Mouse (Mus musculus): ENCODE results near the gene Pnlip. TPM values are rescaled to one million over a fixed set of nuclear protein-coding genes. Genes with fewer than 3 reads are reported as not detected.

The Pnlip gene
- polyA plus RNA-seq, 1 experiment = 0.10 TPM

DNA sequence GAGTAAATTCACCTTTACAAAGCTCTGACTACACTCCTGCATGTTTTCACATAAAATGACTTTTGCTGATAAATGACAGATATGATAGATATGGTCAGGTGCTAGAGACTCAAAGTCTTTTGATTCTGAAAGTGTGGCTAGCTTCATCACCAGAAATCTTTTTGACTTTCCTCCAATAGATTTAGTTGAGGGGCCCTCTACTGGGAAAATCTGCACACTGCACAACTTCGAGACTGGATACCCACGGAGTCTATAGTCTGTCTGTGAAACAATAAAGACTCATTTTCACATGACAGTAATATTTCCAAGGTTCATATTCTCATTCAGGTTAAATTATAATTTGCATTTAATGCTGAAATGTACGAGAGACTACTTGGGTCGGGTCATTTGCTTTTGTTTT is 9.8 kb downstream of the Pnlip start:
- TF ChIP-seq CTCF (IDR thresholded peaks at IDR 0.05; ENCODE audit: borderline replicate concordance, extremely low read depth, insufficient read depth, insufficient read length) (peak; percentile 33; the same call in 1 of the 2 replicates), POLR2A (IDR thresholded peaks at IDR 0.05; ENCODE audit: borderline replicate concordance, extremely low read depth, insufficient read depth, insufficient read length, poor library complexity, severe bottlenecking) (no peak)
- DNase-seq (ENCODE audit: low read depth) = peak; percentile 14

DNA sequence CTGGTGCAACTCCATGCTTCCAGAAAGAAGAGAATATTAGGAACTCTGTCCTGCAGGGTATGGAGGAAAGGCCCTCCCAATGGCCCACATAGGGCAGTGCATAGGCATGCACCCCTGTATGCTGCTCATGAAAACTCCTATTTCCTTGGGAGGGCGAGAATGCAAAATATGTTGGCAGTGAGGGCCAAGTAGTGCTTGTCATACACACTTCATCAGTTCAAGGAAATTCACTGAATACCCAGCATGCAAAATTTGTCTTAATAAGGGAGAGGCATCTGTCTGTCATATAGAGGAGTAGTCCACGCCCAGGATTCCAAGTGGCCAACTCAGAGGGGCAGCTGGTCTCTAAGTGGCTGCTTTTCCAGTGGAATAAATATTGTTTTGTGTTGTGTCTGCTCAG is 11.0 kb downstream of the Pnlip start:
- TF ChIP-seq POLR2A (IDR thresholded peaks at IDR 0.05; ENCODE audit: borderline replicate concordance, extremely low read depth, insufficient read depth, insufficient read length, poor library complexity, severe bottlenecking) (no peak), CTCF (IDR thresholded peaks at IDR 0.05; ENCODE audit: borderline replicate concordance, extremely low read depth, insufficient read depth, insufficient read length) (no peak)
- DNase-seq (ENCODE audit: low read depth) = no peak

DNA sequence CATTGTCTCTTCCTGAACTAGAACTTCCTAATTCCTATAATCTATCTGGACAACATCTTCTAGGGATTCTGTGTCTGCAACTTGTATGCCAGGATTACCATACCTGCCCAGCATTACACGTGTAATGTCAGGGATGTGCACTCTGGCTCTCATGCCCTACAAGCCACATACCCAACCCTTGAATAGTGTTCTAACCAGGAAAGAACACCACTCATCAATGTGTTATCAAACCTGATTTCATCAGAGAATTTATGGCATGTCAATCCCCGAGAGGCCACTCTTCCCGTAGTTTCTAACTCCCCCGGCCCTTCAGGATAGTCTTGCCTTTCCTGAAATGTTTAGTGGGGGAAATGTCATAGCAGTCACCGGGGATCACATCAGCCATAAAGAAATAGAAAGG is 12.6 kb downstream of the Pnlip start:
- TF ChIP-seq CTCF (IDR thresholded peaks at IDR 0.05; ENCODE audit: borderline replicate concordance, extremely low read depth, insufficient read depth, insufficient read length) (no peak), POLR2A (IDR thresholded peaks at IDR 0.05; ENCODE audit: borderline replicate concordance, extremely low read depth, insufficient read depth, insufficient read length, poor library complexity, severe bottlenecking) (no peak)
- no peak for DNase-seq (ENCODE audit: low read depth)

DNA sequence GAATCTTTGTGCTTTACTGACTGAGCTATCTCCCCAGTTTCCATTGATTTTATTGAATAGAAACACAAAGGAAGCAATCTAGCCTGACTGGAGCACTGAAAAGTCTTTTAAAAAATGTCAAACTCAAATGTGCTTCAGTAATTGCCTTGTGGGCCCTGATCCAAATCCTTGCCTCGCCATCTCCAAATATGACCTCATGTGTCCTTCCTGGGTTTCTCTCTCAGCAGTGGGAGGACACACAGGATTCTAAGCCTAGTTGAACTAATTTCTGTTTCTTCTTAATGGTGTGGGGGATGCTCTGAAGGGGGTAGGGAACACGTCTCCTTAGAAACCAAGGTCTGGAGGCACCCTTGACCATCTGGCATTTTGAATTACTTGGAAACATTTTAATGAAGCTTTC is 22.3 kb downstream of the Pnlip start:
- peak; percentile 87 for DNase-seq (ENCODE audit: low read depth)
- TF ChIP-seq CTCF (IDR thresholded peaks at IDR 0.05; ENCODE audit: borderline replicate concordance, extremely low read depth, insufficient read depth, insufficient read length) (no peak), POLR2A (IDR thresholded peaks at IDR 0.05; ENCODE audit: borderline replicate concordance, extremely low read depth, insufficient read depth, insufficient read length, poor library complexity, severe bottlenecking) (no peak)

DNA sequence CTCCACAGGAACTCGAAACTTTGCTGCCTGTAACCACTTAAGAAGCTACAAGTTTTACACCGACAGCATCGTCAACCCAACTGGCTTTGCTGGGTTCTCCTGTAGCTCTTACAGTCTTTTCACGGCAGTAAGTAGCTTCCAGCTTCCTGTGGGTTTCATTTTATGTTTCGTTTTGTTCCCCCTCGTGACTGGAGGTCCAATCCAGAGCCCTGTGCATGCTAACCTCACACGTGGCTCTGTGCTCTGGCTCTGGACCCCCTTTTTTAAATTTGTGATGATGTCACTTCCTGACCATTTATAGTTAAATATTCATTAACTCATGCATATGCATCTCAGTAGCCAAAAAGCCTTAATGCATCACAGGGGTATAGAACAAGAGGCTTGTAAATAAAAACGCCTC is 24.8 kb downstream of the Pnlip start:
- no peak for DNase-seq (ENCODE audit: low read depth)
- TF ChIP-seq CTCF (IDR thresholded peaks at IDR 0.05; ENCODE audit: borderline replicate concordance, extremely low read depth, insufficient read depth, insufficient read length) = no peak
- no peak for TF ChIP-seq POLR2A (IDR thresholded peaks at IDR 0.05; ENCODE audit: borderline replicate concordance, extremely low read depth, insufficient read depth, insufficient read length, poor library complexity, severe bottlenecking)

DNA sequence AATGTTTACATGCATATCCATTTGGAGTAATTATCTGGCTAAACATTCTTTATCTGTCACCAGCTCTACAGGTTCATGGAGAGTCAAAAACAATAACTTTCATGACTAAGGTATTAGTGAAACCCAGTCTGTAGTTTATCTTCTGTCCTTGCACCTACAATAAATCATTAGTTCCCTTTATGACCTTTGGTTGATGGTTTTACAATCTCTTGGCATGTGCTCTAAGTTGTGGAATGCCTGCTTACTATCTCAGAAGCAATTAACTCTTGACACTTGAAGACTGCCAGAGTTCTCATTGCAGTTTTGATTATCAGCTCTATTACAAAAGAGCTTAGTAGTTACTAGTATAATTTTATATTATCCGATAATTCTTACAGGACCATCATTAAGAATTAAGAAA is 36.6 kb downstream of the Pnlip start:
- no peak for DNase-seq (ENCODE audit: low read depth)
- TF ChIP-seq CTCF (IDR thresholded peaks at IDR 0.05; ENCODE audit: borderline replicate concordance, extremely low read depth, insufficient read depth, insufficient read length) = no peak
- TF ChIP-seq POLR2A (IDR thresholded peaks at IDR 0.05; ENCODE audit: borderline replicate concordance, extremely low read depth, insufficient read depth, insufficient read length, poor library complexity, severe bottlenecking) = no peak

DNA sequence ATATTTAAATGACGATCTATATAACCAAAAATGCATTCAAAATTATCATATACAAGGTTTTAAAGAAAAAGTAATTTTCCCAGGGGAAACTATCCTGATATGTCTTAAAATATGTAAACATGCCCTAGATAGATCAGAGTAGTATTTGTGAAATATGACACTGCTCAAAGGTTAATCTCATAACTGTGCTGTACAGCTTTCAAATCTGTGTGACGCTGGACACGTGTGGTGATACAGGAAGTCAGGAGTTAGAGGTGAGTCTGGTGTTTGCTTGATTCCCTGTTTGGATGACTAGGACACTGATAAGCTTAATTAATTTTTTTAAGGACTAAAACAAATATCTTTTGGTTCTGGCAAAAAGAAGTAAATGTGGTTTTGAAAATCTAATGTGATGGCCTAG is 43.0 kb downstream of the Pnlip start:
- DNase-seq (ENCODE audit: low read depth) = no peak
- TF ChIP-seq CTCF (IDR thresholded peaks at IDR 0.05; ENCODE audit: borderline replicate concordance, extremely low read depth, insufficient read depth, insufficient read length) (no peak), POLR2A (IDR thresholded peaks at IDR 0.05; ENCODE audit: borderline replicate concordance, extremely low read depth, insufficient read depth, insufficient read length, poor library complexity, severe bottlenecking) (no peak)

DNA sequence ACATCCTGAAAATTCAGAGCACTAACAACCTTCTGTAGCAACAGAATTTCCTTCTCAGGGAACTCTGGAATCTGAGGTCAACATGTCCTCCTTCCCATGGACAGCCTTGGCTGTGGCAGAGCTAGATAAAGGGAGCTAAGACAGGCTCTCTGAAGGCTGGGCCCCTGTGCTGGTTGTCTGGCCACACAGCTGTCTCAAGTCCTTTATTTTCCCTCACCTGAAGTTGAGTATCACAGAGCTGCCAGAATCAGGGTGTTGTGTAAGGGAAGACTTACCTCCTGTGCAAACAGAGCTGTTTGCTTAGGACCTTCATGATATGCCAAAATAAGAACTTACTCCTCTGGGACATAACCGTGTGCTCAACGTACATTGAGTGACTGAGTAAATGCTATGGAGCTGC is 43.9 kb downstream of the Pnlip start:
- no peak for TF ChIP-seq CTCF (IDR thresholded peaks at IDR 0.05; ENCODE audit: borderline replicate concordance, extremely low read depth, insufficient read depth, insufficient read length)
- no peak for TF ChIP-seq POLR2A (IDR thresholded peaks at IDR 0.05; ENCODE audit: borderline replicate concordance, extremely low read depth, insufficient read depth, insufficient read length, poor library complexity, severe bottlenecking)
- DNase-seq (ENCODE audit: low read depth) = no peak

DNA sequence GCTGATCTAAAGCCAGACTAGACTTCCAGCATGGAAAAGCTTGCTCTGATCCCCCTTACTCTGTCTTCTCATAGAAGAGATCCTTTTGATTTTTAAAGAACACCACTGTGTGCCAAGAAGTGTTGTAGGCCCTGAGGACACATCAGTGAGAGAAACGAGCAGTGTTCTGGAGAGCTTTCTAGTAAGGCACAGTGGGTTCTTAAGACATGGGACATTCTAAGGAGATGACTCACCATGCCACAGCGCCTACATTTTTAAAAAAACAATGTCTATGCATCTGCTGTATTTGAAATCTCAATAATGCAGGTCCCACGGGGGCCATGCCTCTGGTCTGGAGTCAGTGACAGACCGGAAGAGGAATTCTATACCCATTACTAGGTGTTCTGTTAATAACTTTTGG is 52.3 kb downstream of the Pnlip start:
- TF ChIP-seq POLR2A (IDR thresholded peaks at IDR 0.05; ENCODE audit: borderline replicate concordance, extremely low read depth, insufficient read depth, insufficient read length, poor library complexity, severe bottlenecking) (no peak), CTCF (IDR thresholded peaks at IDR 0.05; ENCODE audit: borderline replicate concordance, extremely low read depth, insufficient read depth, insufficient read length) (no peak)
- no peak for DNase-seq (ENCODE audit: low read depth)

DNA sequence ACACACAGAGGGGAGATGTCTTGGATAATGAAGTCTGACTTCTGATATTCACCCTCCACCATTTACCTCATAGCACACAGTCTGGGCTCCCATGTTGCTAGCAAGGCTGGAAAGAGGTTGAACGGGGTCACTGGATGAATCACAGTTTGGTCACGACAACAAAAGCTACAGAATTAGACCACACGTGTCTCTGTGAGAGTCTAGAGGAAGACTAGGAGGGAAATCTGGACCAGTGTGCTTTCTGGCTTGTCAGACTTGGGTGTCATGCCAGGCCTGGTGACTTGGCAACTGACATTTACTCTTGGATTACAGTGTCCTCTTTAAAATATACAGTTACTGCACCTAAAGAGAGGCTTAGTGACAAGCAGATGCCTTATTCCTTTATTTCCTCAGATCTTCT is 56.3 kb downstream of the Pnlip start:
- TF ChIP-seq POLR2A (IDR thresholded peaks at IDR 0.05; ENCODE audit: borderline replicate concordance, extremely low read depth, insufficient read depth, insufficient read length, poor library complexity, severe bottlenecking) (no peak), CTCF (IDR thresholded peaks at IDR 0.05; ENCODE audit: borderline replicate concordance, extremely low read depth, insufficient read depth, insufficient read length) (no peak)
- no peak for DNase-seq (ENCODE audit: low read depth)

DNA sequence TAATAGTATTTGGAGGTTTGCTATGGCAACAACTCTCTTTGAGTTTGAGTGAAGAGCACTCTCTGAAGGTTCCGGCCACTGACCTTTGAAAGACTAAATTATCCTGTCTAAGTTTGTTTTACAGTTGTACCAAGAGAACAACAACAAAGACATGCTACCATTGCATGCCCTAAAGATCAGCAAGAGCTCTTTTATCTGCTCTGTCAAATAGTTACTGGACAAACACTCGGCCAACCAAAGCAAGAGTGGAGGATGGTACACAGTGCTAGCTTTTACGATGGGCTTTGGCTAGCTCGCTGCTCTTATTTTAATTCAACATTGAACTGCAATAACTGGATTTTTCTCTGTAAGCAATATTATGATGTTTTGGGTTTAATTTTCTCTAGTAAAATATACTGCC is 65.6 kb downstream of the Pnlip start:
- no peak for DNase-seq (ENCODE audit: low read depth)
- no peak for TF ChIP-seq POLR2A (IDR thresholded peaks at IDR 0.05; ENCODE audit: borderline replicate concordance, extremely low read depth, insufficient read depth, insufficient read length, poor library complexity, severe bottlenecking)
- no peak for TF ChIP-seq CTCF (IDR thresholded peaks at IDR 0.05; ENCODE audit: borderline replicate concordance, extremely low read depth, insufficient read depth, insufficient read length)

DNA sequence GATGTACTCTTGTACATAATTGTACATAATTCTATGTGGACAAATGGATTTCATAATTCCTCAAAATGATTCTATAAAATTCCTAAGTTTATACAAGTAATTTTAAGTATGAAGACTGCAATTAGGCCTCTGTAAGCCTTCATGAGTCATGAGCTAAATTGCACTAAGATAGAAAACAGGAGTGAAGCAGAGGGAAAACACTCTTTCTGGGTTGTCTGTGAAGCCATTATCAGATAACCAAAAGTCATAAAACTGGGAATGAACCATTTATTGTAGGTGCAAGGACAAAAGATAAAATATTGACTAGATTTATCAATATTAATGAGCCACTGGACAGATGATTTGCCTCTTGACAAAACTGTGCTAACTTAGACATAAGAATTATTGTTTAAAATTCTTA is 68.1 kb downstream of the Pnlip start:
- DNase-seq (ENCODE audit: low read depth) = no peak
- no peak for TF ChIP-seq CTCF (IDR thresholded peaks at IDR 0.05; ENCODE audit: borderline replicate concordance, extremely low read depth, insufficient read depth, insufficient read length)
- TF ChIP-seq POLR2A (IDR thresholded peaks at IDR 0.05; ENCODE audit: borderline replicate concordance, extremely low read depth, insufficient read depth, insufficient read length, poor library complexity, severe bottlenecking) = no peak

DNA sequence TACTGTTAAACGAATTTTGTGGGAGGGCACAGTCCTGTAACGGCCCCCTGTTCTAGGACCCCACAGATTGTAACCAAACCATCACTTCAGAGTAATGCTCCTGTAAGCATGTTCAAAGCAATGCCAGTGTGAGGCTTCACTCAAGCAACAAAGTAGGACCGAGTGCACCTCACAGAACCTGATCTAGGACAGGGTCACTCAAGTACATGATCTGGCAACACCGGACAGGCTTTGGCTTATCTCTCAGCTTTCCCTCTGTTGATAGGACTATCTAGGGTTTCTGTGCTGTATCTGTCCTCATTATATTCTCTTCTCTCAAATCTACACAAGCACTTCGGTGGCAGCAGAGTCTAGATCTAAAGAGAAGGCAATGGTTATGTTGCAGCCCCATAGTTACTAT is 74.3 kb downstream of the Pnlip start:
- TF ChIP-seq CTCF (IDR thresholded peaks at IDR 0.05; ENCODE audit: borderline replicate concordance, extremely low read depth, insufficient read depth, insufficient read length) (no peak), POLR2A (IDR thresholded peaks at IDR 0.05; ENCODE audit: borderline replicate concordance, extremely low read depth, insufficient read depth, insufficient read length, poor library complexity, severe bottlenecking) (no peak)
- DNase-seq (ENCODE audit: low read depth) = no peak

Measured in brain, embryonic 14.5 days (tissue).